Mouse (Mus musculus) cerebellum, adult 8-10 months (tissue): ENCODE data around the gene Zfp14.

Experiments used
- DNase-seq: peaks from one replicate; pipeline ENCODE4 v3.0.0; 2022

Zfp14 gene

GRCm38 (mm10) chr7:30027331-30027730 is 23.8 kb downstream of the Zfp14 start:
- no peak for DNase-seq

GRCm38 (mm10) chr7:30025358-30025757 is 25.8 kb downstream of the Zfp14 start:
- DNase-seq = no peak

GRCm38 (mm10) chr7:30023800-30024199 is 27.4 kb downstream of the Zfp14 start:
- DNase-seq = no peak

- DNase-seq = no peak
Observed at GRCm38 (mm10) chr7:30023324-30023723, 27.9 kb downstream of the Zfp14 start.

- DNase-seq = no peak
Observed at GRCm38 (mm10) chr7:30019543-30019942, 31.6 kb downstream of the Zfp14 start.

GRCm38 (mm10) chr7:30017226-30017625 is 34.0 kb downstream of the Zfp14 start:
- DNase-seq = no peak

- DNase-seq = peak; percentile 38
Observed at GRCm38 (mm10) chr7:30012956-30013363, 38.2 kb downstream of the Zfp14 start.

GRCm38 (mm10) chr7:30010551-30011195 is 40.5 kb downstream of the Zfp14 start:
- no peak for DNase-seq

GRCm38 (mm10) chr7:30009321-30010085 is 41.7 kb downstream of the Zfp14 start:
- DNase-seq = no peak

GRCm38 (mm10) chr7:30008020-30008690 is 43.0 kb downstream of the Zfp14 start:
- no peak for DNase-seq

- no peak for DNase-seq
Observed at GRCm38 (mm10) chr7:30007601-30008000, 43.6 kb downstream of the Zfp14 start.

- no peak for DNase-seq
Observed at GRCm38 (mm10) chr7:30000601-30001000, 50.6 kb downstream of the Zfp14 start.

GRCm38 (mm10) chr7:29995134-29995533 is 56.0 kb downstream of the Zfp14 start:
- no peak for DNase-seq

- DNase-seq = no peak
Observed at GRCm38 (mm10) chr7:29993340-29993739, 57.8 kb downstream of the Zfp14 start.

GRCm38 (mm10) chr7:29992698-29993097 is 58.5 kb downstream of the Zfp14 start:
- DNase-seq = no peak

GRCm38 (mm10) chr7:29989031-29989430 is 62.1 kb downstream of the Zfp14 start:
- DNase-seq = no peak

- DNase-seq = no peak
Observed at GRCm38 (mm10) chr7:29987551-29987950, 63.6 kb downstream of the Zfp14 start.
